Mouse (Mus musculus) MEL (cell line): ENCODE data around the gene Tmem176b.

Experiments used
- CTCF ChIP-seq, 3 experiments: IDR thresholded peaks in 2 of 3; conservative IDR thresholded peaks in 1 of 3; 2 replicates each; pipeline ENCODE4 v1.5.1; 2011 to 2012; ENCODE audit warnings: low read length in 3 of 3, low read depth in 2 of 3, mild to moderate bottlenecking in 2 of 3, improper control_type of control experiment in 1 of 3, inconsistent platforms in 1 of 3, mixed read lengths in 1 of 3, moderate library complexity in 1 of 3; ENCODE audit not compliant: control insufficient read depth in 1 of 3, insufficient read depth in 1 of 3, poor library complexity in 1 of 3, severe bottlenecking in 1 of 3
- E2F4 ChIP-seq: IDR thresholded peaks from 2 replicates; pipeline ENCODE4 v1.6.1; 2011; ENCODE audit warnings: low read depth, low read length, improper control_type of control experiment, borderline replicate concordance
- ELF1 ChIP-seq: IDR thresholded peaks from 2 replicates; pipeline ENCODE4 v1.6.1; 2014; ENCODE audit warnings: low read depth, mild to moderate bottlenecking, inconsistent platforms, low read length, improper control_type of control experiment, moderate library complexity
- EP300 ChIP-seq, 2 experiments: IDR thresholded peaks; 2 replicates each; pipeline ENCODE4 v1.6.1; 2011; ENCODE audit warnings: improper control_type of control experiment in 2 of 2, low read length in 2 of 2, low read depth in 1 of 2, mild to moderate bottlenecking in 1 of 2
- ETS1 ChIP-seq: IDR thresholded peaks from 2 replicates; pipeline ENCODE4 v1.6.1; 2012; ENCODE audit warnings: low read depth, mild to moderate bottlenecking, inconsistent platforms, low read length, improper control_type of control experiment, moderate library complexity
- GATA1 ChIP-seq: IDR thresholded peaks from 2 replicates; pipeline ENCODE4 v1.6.1; 2011; ENCODE audit warnings: low read depth, low read length, improper control_type of control experiment
- MAFK ChIP-seq: IDR thresholded peaks from 2 replicates; pipeline ENCODE4 v1.6.1; 2011; ENCODE audit warnings: low read depth, mild to moderate bottlenecking, low read length, improper control_type of control experiment, borderline replicate concordance
- MAX ChIP-seq: IDR thresholded peaks from 2 replicates; pipeline ENCODE4 v1.6.1; 2011; ENCODE audit warnings: low read length, improper control_type of control experiment
- NRF1 ChIP-seq: IDR thresholded peaks from 2 replicates; pipeline ENCODE4 v1.6.1; 2014; ENCODE audit warnings: low read depth, mild to moderate bottlenecking, inconsistent platforms, low read length, improper control_type of control experiment, moderate library complexity; ENCODE audit not compliant: poor library complexity, insufficient read depth, severe bottlenecking
- SMC3 ChIP-seq: IDR thresholded peaks from 2 replicates; pipeline ENCODE4 v1.6.1; 2011; ENCODE audit warnings: low read depth, low read length, improper control_type of control experiment
- USF1 ChIP-seq: IDR thresholded peaks from 2 replicates; pipeline ENCODE4 v1.6.1; 2014; ENCODE audit warnings: low read depth, mild to moderate bottlenecking, inconsistent platforms, low read length, improper control_type of control experiment, moderate library complexity
- ZC3H11A ChIP-seq: IDR thresholded peaks from 2 replicates; pipeline ENCODE4 v1.6.1; 2012; ENCODE audit warnings: low read depth, mild to moderate bottlenecking, inconsistent platforms, low read length, improper control_type of control experiment
- ZMIZ1 ChIP-seq: IDR thresholded peaks from 2 replicates; pipeline ENCODE4 v1.6.1; 2012; ENCODE audit warnings: low read depth, mild to moderate bottlenecking, inconsistent platforms, low read length, improper control_type of control experiment, moderate library complexity

- TF ChIP-seq MAFK (no peak), ZC3H11A (no peak), E2F4 (no peak), EP300 (IDR thresholded peaks at IDR 0.05; ENCODE audit: low read depth in 1 of 2, low read length in 2 of 2) (no peak), ELF1 (no peak), USF1 (no peak), ZMIZ1 (no peak), ETS1 (no peak), NRF1 (no peak), SMC3 (no peak), CTCF (IDR thresholded peaks at IDR 0.05 in 2 of 3, conservative IDR thresholded peaks at IDR 0.05 in 1 of 3; ENCODE audit: control insufficient read depth in 1 of 3, insufficient read depth in 1 of 3, low read depth in 2 of 3, low read length in 3 of 3, poor library complexity in 1 of 3, severe bottlenecking in 1 of 3) (no peak), GATA1 (no peak), MAX (no peak)
Measured at GRCm38 (mm10) chr6:48784406-48784805, 56.9 kb downstream of the Tmem176b start.
